Mouse (Mus musculus) macrophage (primary cell): ENCODE results near the gene Hspa5. TPM values are rescaled to one million over a fixed set of nuclear protein-coding genes. Genes with fewer than 3 reads are reported as not detected.
A peak's percentile ranks its signal among the peaks of the same experiment; 100 is the strongest.

Experiments
- H3K27ac ChIP-seq: fragments of 350-480 bp; formaldehyde crosslinking; 2 replicates; pipeline ENCODE4 v1.9.0; 2021
- H3K36me3 ChIP-seq: fragments of 350-480 bp; formaldehyde crosslinking; 2 replicates; pipeline ENCODE4 v1.9.0; 2021; ENCODE audit errors: inconsistent target
- H3K4me3 ChIP-seq: fragments of 350-480 bp; formaldehyde crosslinking; 2 replicates; pipeline ENCODE4 v1.9.0; 2021; ENCODE audit errors: inconsistent target
- H3K79me2 ChIP-seq: fragments of 350-480 bp; formaldehyde crosslinking; 2 replicates; pipeline ENCODE4 v1.9.0; 2021; ENCODE audit errors: inconsistent target
- WGBS: methylation state at CpG from one replicate; pipeline ENCODE4 v1.1.7; 2026; ENCODE audit warnings: inconsistent platforms; ENCODE audit not compliant: missing documents; 5-methylcytosine and 5-hydroxymethylcytosine counted together
- polyA plus RNA-seq: library from polyadenylated mRNA; stranded (reverse); fragments of 250-400 nt; gene quantifications from 3 replicates; pipeline ENCODE4 v1.2.4, GENCODE M21; 2018; ENCODE audit warnings: inconsistent platforms
- total RNA-seq, 78 experiments: library from RNA; depleted of rRNA; stranded (reverse); fragments of 250-400 nt; gene quantifications; 1 replicate in 9 of 78; 2 replicates in 24 of 78; 3 replicates in 43 of 78; 4 replicates in 2 of 78; pipeline ENCODE4 v1.2.4; 2018; ENCODE audit warnings: inconsistent platforms in 56 of 78

Hspa5 gene
- total RNA-seq (2018; cell fraction: chromatin; rRNA removed), result 100 to 1,000 TPM; 145 to 507 (median 206) TPM
- 1,000 to 10,000 TPM in 1 of 26 experiments, 100 to 1,000 TPM in 25; 539 to 1,020 (median 712) TPM for total RNA-seq (2018; cell fraction: cytosol; rRNA removed)
- total RNA-seq (2018; cell fraction: nucleus; rRNA removed), result 1,000 to 10,000 TPM in 11 of 26 experiments, 100 to 1,000 TPM in 15; 336 to 1,447 (median 962) TPM
- 730 to 822 TPM (median 759 TPM) in 3 replicates for polyA plus RNA-seq

GRCm38 (mm10) chr2:34771368-34772226 is at the start of gene Hspa5:
TSS of gene Hspa5 (plus strand) at chr2:34771970.
- Histone ChIP-seq H3K4me3 (peak within 1 kb of the TSS; percentile 81), H3K79me2 (peaks cover 65% of the 10 kb centered on the region), H3K36me3 (peaks cover 32% of the 10 kb centered on the region), H3K27ac (peak within 1 kb of the TSS; percentile 95)
- WGBS, result 1% methylated on average over 60 of the region's 60 CpGs

- Histone ChIP-seq H3K4me3 (no peak overlapping the region), H3K79me2 (peaks cover 55% of the 10 kb centered on the region), H3K36me3 (peaks cover 37% of the 10 kb centered on the region), H3K27ac (no peak overlapping the region)
- WGBS, result 74% methylated on average over 5 of the region's 5 CpGs
These were observed 46.5 kb upstream of the Hspa5 start for GRCm38 (mm10) chr2:34725269-34725668.

- H3K79me2 ChIP-seq, result peaks cover 67% of the 10 kb centered on the region
- peaks cover 30% of the 10 kb centered on the region for H3K36me3 ChIP-seq
- 53% methylated on average over 8 of the region's 8 CpGs for WGBS
- peak overlapping the region; percentile 95 for H3K27ac ChIP-seq
- H3K4me3 ChIP-seq, result no peak overlapping the region
These were observed 44.6 kb upstream of the Hspa5 start for GRCm38 (mm10) chr2:34727045-34727728.

- Histone ChIP-seq H3K79me2 (peaks cover 100% of the 10 kb centered on the region), H3K36me3 (no peaks in the 10 kb centered on the region), H3K27ac (no peak overlapping the region), H3K4me3 (no peak overlapping the region)
- 100% methylated on average over 1 of the region's 1 CpGs for WGBS
These were observed 35.1 kb upstream of the Hspa5 start for GRCm38 (mm10) chr2:34736626-34737025.

- 92% methylated on average over 1 of the region's 1 CpGs for WGBS
- Histone ChIP-seq H3K4me3 (no peak overlapping the region), H3K36me3 (no peaks in the 10 kb centered on the region), H3K27ac (no peak overlapping the region), H3K79me2 (peaks cover 100% of the 10 kb centered on the region)
These were observed 33.9 kb upstream of the Hspa5 start for GRCm38 (mm10) chr2:34737911-34738310.

GRCm38 (mm10) chr2:34739684-34740391 is 31.9 kb upstream of the Hspa5 start:
- WGBS, result 73% methylated on average over 1 of the region's 1 CpGs
- no peak overlapping the region for H3K27ac ChIP-seq
- no peaks in the 10 kb centered on the region for H3K36me3 ChIP-seq
- peaks cover 100% of the 10 kb centered on the region for H3K79me2 ChIP-seq
- H3K4me3 ChIP-seq, result no peak overlapping the region

- Histone ChIP-seq H3K79me2 (peaks cover 100% of the 10 kb centered on the region), H3K36me3 (no peaks in the 10 kb centered on the region), H3K4me3 (no peak overlapping the region), H3K27ac (peak overlapping the region; percentile 44)
- WGBS, result 31% methylated on average over 12 of the region's 12 CpGs
These were observed 30.2 kb upstream of the Hspa5 start for GRCm38 (mm10) chr2:34741390-34742159.

- WGBS, result 83% methylated on average over 8 of the region's 8 CpGs
- Histone ChIP-seq H3K36me3 (no peaks in the 10 kb centered on the region), H3K4me3 (no peak overlapping the region), H3K27ac (no peak overlapping the region), H3K79me2 (peaks cover 100% of the 10 kb centered on the region)
These were observed 29.1 kb upstream of the Hspa5 start for GRCm38 (mm10) chr2:34742675-34743074.

GRCm38 (mm10) chr2:34744476-34744875 is 27.3 kb upstream of the Hspa5 start:
- Histone ChIP-seq H3K79me2 (peaks cover 100% of the 10 kb centered on the region), H3K36me3 (no peaks in the 10 kb centered on the region), H3K27ac (no peak overlapping the region), H3K4me3 (no peak overlapping the region)
- 47% methylated on average over 3 of the region's 8 CpGs for WGBS

GRCm38 (mm10) chr2:34745673-34746072 is 26.1 kb upstream of the Hspa5 start:
- WGBS, result 95% methylated on average over 2 of the region's 2 CpGs
- H3K27ac ChIP-seq, result no peak overlapping the region
- H3K79me2 ChIP-seq, result peaks cover 100% of the 10 kb centered on the region
- H3K36me3 ChIP-seq, result no peaks in the 10 kb centered on the region
- H3K4me3 ChIP-seq, result no peak overlapping the region

GRCm38 (mm10) chr2:34748479-34748878 is 23.3 kb upstream of the Hspa5 start:
- 94% methylated on average over 4 of the region's 4 CpGs for WGBS
- Histone ChIP-seq H3K36me3 (no peaks in the 10 kb centered on the region), H3K27ac (no peak overlapping the region), H3K79me2 (peaks cover 100% of the 10 kb centered on the region), H3K4me3 (no peak overlapping the region)

GRCm38 (mm10) chr2:34750245-34750644 is 21.5 kb upstream of the Hspa5 start:
- 74% methylated on average over 2 of the region's 2 CpGs for WGBS
- H3K27ac ChIP-seq, result no peak overlapping the region
- H3K4me3 ChIP-seq, result no peak overlapping the region
- no peaks in the 10 kb centered on the region for H3K36me3 ChIP-seq
- peaks cover 85% of the 10 kb centered on the region for H3K79me2 ChIP-seq

GRCm38 (mm10) chr2:34753811-34754550 is 17.8 kb upstream of the Hspa5 start:
- WGBS, result under 1% methylated on average over 78 of the region's 106 CpGs
- Histone ChIP-seq H3K36me3 (no peaks in the 10 kb centered on the region), H3K4me3 (peak overlapping the region; percentile 65), H3K79me2 (peaks cover 47% of the 10 kb centered on the region), H3K27ac (peak overlapping the region; percentile 35)
